Mouse (Mus musculus) liver, embryonic 14.5 days (tissue): Measurements from ENCODE around the gene Lypd6.

ENCODE experiments used
- CTCF ChIP-seq: IDR thresholded peaks from 2 replicates; pipeline ENCODE4 v1.5.1; 2016; ENCODE audit warnings: antibody characterized with exemption, low read depth, control low read depth
- EP300 ChIP-seq: IDR thresholded peaks from 2 replicates; pipeline ENCODE4 v1.6.1; 2016; ENCODE audit warnings: antibody characterized with exemption, low read depth

DNA sequence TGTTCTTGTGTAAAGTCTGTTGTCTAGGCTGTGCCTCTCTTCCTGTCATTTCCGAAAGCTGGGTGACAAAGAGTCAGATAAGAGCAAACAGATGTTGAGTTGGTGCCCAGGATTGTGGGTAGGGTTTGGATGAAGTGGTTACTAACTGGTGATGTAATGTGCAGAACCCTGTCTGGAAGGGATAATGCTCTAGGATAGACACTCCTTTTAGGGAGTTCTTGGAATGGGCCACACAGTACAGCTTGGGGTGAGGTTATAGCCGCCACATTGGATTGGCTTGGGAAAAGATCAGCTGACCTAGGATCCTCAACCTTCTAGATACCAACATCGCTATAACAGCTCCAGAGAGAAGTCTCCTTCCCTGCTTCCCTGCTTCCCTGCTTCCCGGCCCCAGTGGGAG is 5.9 kb downstream of the Lypd6 start:
- TF ChIP-seq EP300 = no peak
- TF ChIP-seq CTCF = no peak
